In genomic region chr14:120142281-120142680, GRCm38 (mm10) we compare ENCODE assay signal across 23 mouse cellular contexts.
DNase-seq lines count a peak whose midpoint lies in the region; ATAC-seq and TF ChIP-seq lines count a peak whose summit lies in the region.
"Had no signal": no experiment of that assay in that cellular context is flagged by ENCODE, and none has a peak within 500 bp of the region (broad histone marks: within the 10 kb centered on the region; RNA-seq: fewer than 3 reads in every experiment).

No protein-coding gene starts in this region.

- no peak for TF ChIP-seq RAD21 in CH12.LX (IDR thresholded peaks at IDR 0.05; ENCODE audit: low read depth, low read length)

- no peaks in the 10 kb centered on the region for H3K27me3 ChIP-seq in forebrain, embryonic 12.5 days
- no peaks in the 10 kb centered on the region for H3K27me3 ChIP-seq in forebrain, embryonic 16.5 days (replicated peaks; ENCODE audit: control insufficient read depth, insufficient read depth, low read length)
- H3K27me3 ChIP-seq in CH12.LX (replicated peaks): peaks cover 2% of the 10 kb centered on the region
- no peaks in the 10 kb centered on the region for H3K27me3 ChIP-seq in hindbrain, postnatal 0 days (ENCODE audit: insufficient read depth, low read length)
- H3K27me3 ChIP-seq: hindbrain, embryonic 15.5 days; lung, embryonic 15.5 days had no signal

- dilution Hi-C loops in CH12.LX (cut with MboI; ENCODE audit: extremely low pct_ligation_motif_present, extremely low pct_unique_long_range_greater_than_20kb, low sequenced_read_pairs): no loop called here

- TF ChIP-seq EP300 in CH12.LX (IDR thresholded peaks at IDR 0.05; ENCODE audit: low read length): no peak

- H3K4me3 ChIP-seq in forebrain, embryonic 12.5 days (replicated peaks): no peak overlapping the region
- H3K4me3 ChIP-seq in forebrain, embryonic 16.5 days (replicated peaks; ENCODE audit: low read length): no peak overlapping the region
- no peak overlapping the region for H3K4me3 ChIP-seq in layer of hippocampus, adult 2 months
- H3K4me3 ChIP-seq in CH12.LX (replicated peaks in 1 of 3; ENCODE audit: low read depth in 2 of 3, low read length in 2 of 3, poor library complexity in 1 of 3): no peak overlapping the region
- H3K4me3 ChIP-seq in hindbrain, postnatal 0 days (ENCODE audit: low read length): no peak overlapping the region
- no peak overlapping the region for H3K4me3 ChIP-seq in lung, adult 2 months (replicated peaks; ENCODE audit: extremely low read depth, low read depth, low read length)
- H3K4me3 ChIP-seq: forebrain, embryonic 10.5 days; gastrocnemius, adult 2 months; hindbrain, embryonic 15.5 days; lung, embryonic 15.5 days; myocyte had no signal

- H3K36me3 ChIP-seq in forebrain, embryonic 12.5 days (replicated peaks): no peaks in the 10 kb centered on the region
- no peaks in the 10 kb centered on the region for H3K36me3 ChIP-seq in forebrain, embryonic 16.5 days (ENCODE audit: control insufficient read depth, insufficient read depth)
- no peaks in the 10 kb centered on the region for H3K36me3 ChIP-seq in CH12.LX (replicated peaks in 1 of 2; ENCODE audit: control insufficient read depth in 1 of 2, insufficient read depth in 1 of 2, low read length in 1 of 2)
- H3K36me3 ChIP-seq in hindbrain, postnatal 0 days (ENCODE audit: insufficient read depth, low read length): no peaks in the 10 kb centered on the region
- H3K36me3 ChIP-seq: forebrain, embryonic 10.5 days; G1E; hindbrain, embryonic 15.5 days; lung, embryonic 15.5 days had no signal

- peaks cover 20% of the 10 kb centered on the region for H3K4me1 ChIP-seq in forebrain, embryonic 12.5 days
- peaks cover 14% of the 10 kb centered on the region for H3K4me1 ChIP-seq in forebrain, embryonic 16.5 days (replicated peaks; ENCODE audit: control insufficient read depth, insufficient read depth, low read length)
- H3K4me1 ChIP-seq in CH12.LX (ENCODE audit: control insufficient read depth in 1 of 2, insufficient read depth in 2 of 2): peaks cover 6 to 23% of the 10 kb centered on the region in 2 experiments
- no peaks in the 10 kb centered on the region for H3K4me1 ChIP-seq in hindbrain, postnatal 0 days (ENCODE audit: insufficient read depth, low read length)
- peaks cover 3% of the 10 kb centered on the region; the same call in 1 of the 2 replicates for H3K4me1 ChIP-seq in lung, adult 2 months (ENCODE audit: control insufficient read depth, insufficient read depth, low read length)

- H3K79me2 ChIP-seq in CH12.LX (replicated peaks; ENCODE audit: control insufficient read depth, extremely low read depth, insufficient read depth, poor library complexity, severe bottlenecking): no peaks in the 10 kb centered on the region

- no peak for DNase-seq in layer of hippocampus, adult 2 months (ENCODE audit: low spot score in 2 of 2)
- no peak for DNase-seq in layer of hippocampus, postnatal 14 days (ENCODE audit: low spot score in 2 of 2)
- no peak for DNase-seq in CH12.LX (ENCODE audit: extremely low read depth)
- no peak for DNase-seq in hindbrain, postnatal 0 days (ENCODE audit: low spot score)
- DNase-seq in lung, adult 2 months: no peak
- no peak for DNase-seq in cerebellum, postnatal 36 days
- DNase-seq: adrenal gland, adult 8-10 months; cerebellum, adult 2 months; cerebellum, postnatal 25 days; gastrocnemius, adult 2 months; kidney, postnatal 25 days; lung, postnatal 4 days; right cerebral cortex, postnatal 25 days; spleen, adult 18-20 months had no signal

- TF ChIP-seq CTCF in layer of hippocampus, adult 2 months (conservative IDR thresholded peaks at IDR 0.05): no peak
- TF ChIP-seq CTCF in CH12.LX (conservative IDR thresholded peaks at IDR 0.05 in 1 of 2, IDR thresholded peaks at IDR 0.05 in 1 of 2; ENCODE audit: low read depth in 2 of 2, low read length in 2 of 2): no peak
- no peak for TF ChIP-seq CTCF in hindbrain, postnatal 0 days (IDR thresholded peaks at IDR 0.05; ENCODE audit: low read depth)
- no peak for TF ChIP-seq CTCF in lung, adult 2 months (IDR thresholded peaks at IDR 0.05; ENCODE audit: insufficient read depth, low read length)

- no peaks in the 10 kb centered on the region for H3K9me3 ChIP-seq in forebrain, embryonic 12.5 days
- H3K9me3 ChIP-seq in forebrain, embryonic 16.5 days (ENCODE audit: control insufficient read depth, low read length): no peaks in the 10 kb centered on the region
- no peaks in the 10 kb centered on the region for H3K9me3 ChIP-seq in CH12.LX (replicated peaks; ENCODE audit: low read length)
- no peaks in the 10 kb centered on the region for H3K9me3 ChIP-seq in hindbrain, postnatal 0 days (ENCODE audit: low read length)
- H3K9me3 ChIP-seq: forebrain, embryonic 10.5 days; hindbrain, embryonic 15.5 days; lung, embryonic 15.5 days had no signal

- 25% methylated on average over 4 of the region's 4 CpGs for WGBS in forebrain, embryonic 12.5 days
- 22% methylated on average over 4 of the region's 4 CpGs for WGBS in forebrain, embryonic 16.5 days
- WGBS in hindbrain, postnatal 0 days: 19% methylated on average over 4 of the region's 4 CpGs
- WGBS in lung, adult 2 months: 62% methylated on average over 4 of the region's 4 CpGs

- TF ChIP-seq POLR2A in CH12.LX (IDR thresholded peaks at IDR 0.05; ENCODE audit: low read depth, low read length): no peak
- no peak for TF ChIP-seq POLR2A in lung, adult 2 months (IDR thresholded peaks at IDR 0.05; ENCODE audit: borderline replicate concordance, extremely low read depth, low read depth, low read length)

- H3K4me2 ChIP-seq in forebrain, embryonic 12.5 days: no peak overlapping the region
- no peak overlapping the region for H3K4me2 ChIP-seq in forebrain, embryonic 16.5 days (ENCODE audit: low read length)
- 0 out of 2 replicates have a peak overlapping the region, but pooled peaks have one; percentile 3 for H3K4me2 ChIP-seq in CH12.LX (ENCODE audit: insufficient read depth, low read depth, poor library complexity, severe bottlenecking)
- H3K4me2 ChIP-seq in hindbrain, postnatal 0 days (ENCODE audit: low read depth, low read length): no peak overlapping the region
- H3K4me2 ChIP-seq: hindbrain, embryonic 15.5 days; lung, embryonic 15.5 days had no signal

- no peak overlapping the region for H3K27ac ChIP-seq in forebrain, embryonic 12.5 days
- no peak overlapping the region for H3K27ac ChIP-seq in forebrain, embryonic 16.5 days (ENCODE audit: low read length)
- peak overlapping the region; percentile 88; the same call in 1 of the 2 replicates for H3K27ac ChIP-seq in layer of hippocampus, adult 2 months
- no peak overlapping the region for H3K27ac ChIP-seq in CH12.LX (ENCODE audit: insufficient read depth, low read depth)
- H3K27ac ChIP-seq in hindbrain, postnatal 0 days: no peak overlapping the region
- H3K27ac ChIP-seq: forebrain, embryonic 10.5 days; gastrocnemius, adult 2 months; hindbrain, embryonic 15.5 days; liver, embryonic 14.5 days; lung, embryonic 15.5 days had no signal

- no peak overlapping the region for H3K9ac ChIP-seq in forebrain, embryonic 12.5 days
- no peak overlapping the region for H3K9ac ChIP-seq in forebrain, embryonic 16.5 days (replicated peaks; ENCODE audit: low read depth, low read length)
- H3K9ac ChIP-seq in CH12.LX (ENCODE audit: insufficient read depth, low read depth): no peak overlapping the region
- no peak overlapping the region for H3K9ac ChIP-seq in hindbrain, postnatal 0 days (replicated peaks; ENCODE audit: low read length)
- H3K9ac ChIP-seq: hindbrain, embryonic 15.5 days; liver, embryonic 14.5 days; lung, embryonic 15.5 days had no signal

- in situ Hi-C loops in CH12.LX (cut with MboI; ENCODE audit: low pct_ligation_motif_present, low pct_unique_long_range_greater_than_20kb, low sequenced_read_pairs): no loop called here

- ATAC-seq in forebrain, embryonic 12.5 days (ENCODE audit: low FRiP score): peak; percentile 45
- ATAC-seq in forebrain, embryonic 16.5 days: no peak
- peak; percentile 46; the same call in 1 of the 2 replicates for ATAC-seq in hindbrain, postnatal 0 days
- ATAC-seq: intestine, postnatal 0 days had no signal

TF ChIP-seq in CH12.LX, 34 proteins besides CTCF, POLR2A, EP300 and RAD21:
- TF ChIP-seq ZC3H11A (IDR thresholded peaks at IDR 0.05; ENCODE audit: low read depth, low read length) (no peak), SIN3A (IDR thresholded peaks at IDR 0.05; ENCODE audit: low read length) (no peak), HCFC1 (IDR thresholded peaks at IDR 0.05; ENCODE audit: low read depth, low read length) (no peak), KAT2A (IDR thresholded peaks at IDR 0.05; ENCODE audit: insufficient replicate concordance, low read length) (no peak), NRF1 (IDR thresholded peaks at IDR 0.05; ENCODE audit: low read depth, low read length) (no peak), MAZ (IDR thresholded peaks at IDR 0.05; ENCODE audit: low read depth, low read length) (no peak)
TF ChIP-seq in CH12.LX: peak in this region for 0.
